Mouse (Mus musculus) heart, adult 2 months (tissue): Measurements from ENCODE around the gene Setmar.

Experiments
- CTCF ChIP-seq: fragments of 200-600 bp; IDR thresholded peaks from 2 replicates; pipeline ENCODE4 v1.8.1; 2022; ENCODE audit warnings: antibody characterized with exemption, mild to moderate bottlenecking, moderate library complexity
- EP300 ChIP-seq: fragments of 200-500 bp; IDR thresholded peaks from 2 replicates; pipeline ENCODE4 v1.6.1; 2011; ENCODE audit warnings: low read depth, low read length, control low read depth; ENCODE audit not compliant: insufficient read depth
- POLR2A ChIP-seq: fragments of 200-500 bp; IDR thresholded peaks from 2 replicates; pipeline ENCODE4 v1.6.1; 2011; ENCODE audit warnings: mild to moderate bottlenecking, low read depth, low read length, control low read depth; ENCODE audit not compliant: insufficient read depth

- TF ChIP-seq CTCF (peak; percentile 89), POLR2A (no peak), EP300 (0 out of 2 replicates have a peak, but pooled peaks have one; percentile 54)
Observed at GRCm38 (mm10) chr6:108098171-108098845, 33.5 kb downstream of the Setmar start.
